Mouse (Mus musculus) myocyte (in vitro differentiated cells): ENCODE measurements around the gene Dgkg. TPM values are rescaled to one million over a fixed set of nuclear protein-coding genes. Genes with fewer than 3 reads are reported as not detected.

Experiments
- H3K27me3 ChIP-seq: one replicate; pipeline ENCODE4 v1.6.1; 2011; ENCODE audit not compliant: control insufficient read depth, insufficient read depth, insufficient read length
- H3K36me3 ChIP-seq: one replicate; pipeline ENCODE4 v1.6.1; 2011; ENCODE audit not compliant: control insufficient read depth, insufficient read depth
- H3K4me2 ChIP-seq: one replicate; pipeline ENCODE4 v1.6.1; 2011; ENCODE audit warnings: low read depth, control low read depth
- H3K4me3 ChIP-seq: one replicate; pipeline ENCODE4 v1.5.1; 2011; ENCODE audit warnings: mild to moderate bottlenecking, control low read depth, moderate library complexity
- H3K79me2 ChIP-seq: one replicate; pipeline ENCODE4 v1.6.1; 2011; ENCODE audit not compliant: control insufficient read depth, insufficient read depth
- H3ac ChIP-seq: one replicate; pipeline ENCODE4 v1.6.1; 2011; ENCODE audit not compliant: control insufficient read depth, insufficient read length
- CEBPB ChIP-seq: IDR thresholded peaks from 2 replicates; pipeline ENCODE4 v1.6.1; 2011; ENCODE audit warnings: mild to moderate bottlenecking, moderate library complexity; ENCODE audit not compliant: poor library complexity, insufficient read depth, severe bottlenecking
- E2F4 ChIP-seq: IDR thresholded peaks from one replicate; pipeline ENCODE4 v1.6.1; 2011; ENCODE audit warnings: mild to moderate bottlenecking, control low read depth, moderate library complexity; ENCODE audit not compliant: insufficient read depth
- MAX ChIP-seq: IDR thresholded peaks from one replicate; pipeline ENCODE4 v1.6.1; 2011; ENCODE audit warnings: low read depth, mild to moderate bottlenecking, control low read depth
- MYOD1 ChIP-seq, 3 experiments: IDR thresholded peaks; one replicate each; pipeline ENCODE4 v1.6.1; 2011; ENCODE audit warnings: control low read depth in 2 of 3, low read depth in 2 of 3, mild to moderate bottlenecking in 2 of 3, moderate library complexity in 1 of 3; ENCODE audit not compliant: insufficient read length in 2 of 3, control insufficient read depth in 1 of 3
- MYOG ChIP-seq, 3 experiments: IDR thresholded peaks; one replicate each; pipeline ENCODE4 v1.6.1; 2011; ENCODE audit warnings: control low read depth in 2 of 3, low read depth in 2 of 3, mild to moderate bottlenecking in 2 of 3; ENCODE audit not compliant: insufficient read length in 2 of 3, control insufficient read depth in 1 of 3, insufficient read depth in 1 of 3
- POLR2A ChIP-seq: IDR thresholded peaks from one replicate; pipeline ENCODE4 v1.6.1; 2011; ENCODE audit warnings: low read depth, mild to moderate bottlenecking, control low read depth, moderate library complexity; ENCODE audit not compliant: insufficient read length
- POLR2AphosphoS2 ChIP-seq: IDR thresholded peaks from one replicate; pipeline ENCODE4 v1.6.1; 2011; ENCODE audit warnings: low read depth, control low read depth; ENCODE audit not compliant: insufficient read length
- REST ChIP-seq: IDR thresholded peaks from one replicate; pipeline ENCODE4 v1.6.1; 2011; ENCODE audit warnings: mild to moderate bottlenecking, control low read depth, moderate library complexity; ENCODE audit not compliant: insufficient read depth, insufficient read length
- SRF ChIP-seq: IDR thresholded peaks from one replicate; pipeline ENCODE4 v1.6.1; 2011; ENCODE audit warnings: low read depth; ENCODE audit not compliant: control insufficient read depth, insufficient read length
- TCF12 ChIP-seq: IDR thresholded peaks from one replicate; pipeline ENCODE4 v1.6.1; 2011; ENCODE audit warnings: mild to moderate bottlenecking, control low read depth; ENCODE audit not compliant: poor library complexity, insufficient read depth, severe bottlenecking
- TCF3 ChIP-seq: IDR thresholded peaks from one replicate; pipeline ENCODE4 v1.6.1; 2011; ENCODE audit warnings: low read depth, control low read depth; ENCODE audit not compliant: insufficient read length
- USF1 ChIP-seq: IDR thresholded peaks from one replicate; pipeline ENCODE4 v1.6.1; 2011; ENCODE audit warnings: low read depth, mild to moderate bottlenecking, control low read depth, moderate library complexity
- polyA plus RNA-seq: library from polyadenylated mRNA; unstranded; fragments of >200 nt; fragmentation: generic; extraction: Trizol; gene quantifications from one replicate; pipeline ENCODE4 v1.2.1, GENCODE M21; 2012; ENCODE audit warnings: missing spikeins

Gene Dgkg
- polyA plus RNA-seq, 1 experiment, result 0.01 TPM

DNA sequence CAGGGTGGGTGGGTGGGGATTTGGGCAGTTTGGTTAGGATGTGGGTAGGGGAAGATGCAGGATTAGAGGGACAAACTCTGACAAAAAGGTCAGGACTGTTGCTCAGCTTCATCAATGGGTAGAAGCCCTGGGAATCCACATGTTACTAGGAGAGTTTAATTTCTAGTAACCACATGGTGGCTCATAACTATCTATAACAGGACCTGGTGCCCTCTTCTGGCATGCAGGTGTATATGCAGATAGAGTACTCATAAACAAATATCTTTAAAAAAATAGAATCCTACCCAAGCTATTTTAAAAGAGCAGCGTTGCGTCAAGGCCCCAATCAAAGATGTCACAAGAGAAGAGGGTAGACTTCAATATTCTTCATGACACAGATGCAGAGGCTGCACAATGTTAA lies 63.1 kb downstream of the Dgkg start:
- Histone ChIP-seq H3K4me2 (no peak overlapping the region), H3K27me3 (no peaks in the 10 kb centered on the region), H3K36me3 (no peaks in the 10 kb centered on the region), H3K4me3 (no peak overlapping the region), H3ac (no peak overlapping the region), H3K79me2 (no peaks in the 10 kb centered on the region)
- TF ChIP-seq USF1 (no peak), POLR2AphosphoS2 (no peak), POLR2A (no peak), CEBPB (no peak), MYOG (IDR thresholded peaks at IDR 0.05; ENCODE audit: control insufficient read depth in 1 of 3, insufficient read depth in 1 of 3, insufficient read length in 2 of 3, low read depth in 2 of 3) (no peak), TCF12 (no peak), MAX (no peak), SRF (no peak), TCF3 (no peak)

- Histone ChIP-seq H3K27me3 (peaks cover 4% of the 10 kb centered on the region), H3K4me2 (no peak overlapping the region), H3K36me3 (no peaks in the 10 kb centered on the region), H3ac (no peak overlapping the region), H3K79me2 (no peaks in the 10 kb centered on the region), H3K4me3 (no peak overlapping the region)
- no peak for TF ChIP-seq REST
- no peak for TF ChIP-seq MAX
- no peak for TF ChIP-seq POLR2A
- TF ChIP-seq MYOD1 (IDR thresholded peaks at IDR 0.05; ENCODE audit: control insufficient read depth in 1 of 3, insufficient read length in 2 of 3, low read depth in 2 of 3), result no peak
- no peak for TF ChIP-seq TCF12
- TF ChIP-seq CEBPB, result no peak
- no peak for TF ChIP-seq SRF
- TF ChIP-seq MYOG (IDR thresholded peaks at IDR 0.05; ENCODE audit: control insufficient read depth in 1 of 3, insufficient read depth in 1 of 3, insufficient read length in 2 of 3, low read depth in 2 of 3), result no peak
Observed at GRCm38 (mm10) chr16:22589619-22590018, 67.4 kb downstream of the Dgkg start.

DNA sequence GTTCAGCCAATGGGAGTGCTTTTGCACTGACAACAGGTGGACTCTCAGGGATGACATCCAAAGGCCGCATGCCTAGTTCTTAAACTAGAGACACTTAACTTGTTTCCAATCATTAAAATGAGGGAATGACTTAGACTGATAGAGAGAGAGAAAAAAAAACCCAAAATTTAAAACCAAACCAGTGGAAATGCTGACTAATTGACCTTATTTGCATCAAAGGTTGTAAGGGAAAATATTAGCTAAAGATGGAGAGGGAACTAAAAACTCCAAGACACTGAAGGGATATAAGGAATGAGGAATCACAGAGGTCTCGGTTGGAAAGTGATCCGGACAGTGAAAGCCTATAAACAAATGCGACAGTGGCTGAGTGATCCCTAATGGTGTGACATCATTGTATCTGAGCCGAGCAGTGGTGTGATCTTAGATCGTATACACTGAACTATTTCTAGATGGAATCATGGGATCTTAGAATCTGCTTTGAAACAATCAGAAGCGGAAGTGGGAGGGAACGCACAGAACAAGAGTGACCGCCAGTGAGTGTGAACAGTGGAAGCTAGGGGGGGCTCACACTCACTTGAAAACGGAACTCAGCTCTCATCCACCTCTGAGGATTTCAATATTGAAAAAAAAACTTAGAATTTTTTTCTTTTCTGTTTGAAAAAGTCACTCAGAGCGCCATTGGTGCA lies 70.7 kb downstream of the Dgkg start:
- Histone ChIP-seq H3K4me3 (no peak overlapping the region), H3K4me2 (no peak overlapping the region), H3K36me3 (no peaks in the 10 kb centered on the region), H3ac (no peak overlapping the region), H3K79me2 (no peaks in the 10 kb centered on the region), H3K27me3 (peaks cover 9% of the 10 kb centered on the region)
- TF ChIP-seq TCF12, result no peak
- no peak for TF ChIP-seq USF1
- TF ChIP-seq MAX, result no peak
- TF ChIP-seq MYOD1 (IDR thresholded peaks at IDR 0.05; ENCODE audit: control insufficient read depth in 1 of 3, insufficient read length in 2 of 3, low read depth in 2 of 3), result no peak
- TF ChIP-seq POLR2A, result no peak
- no peak for TF ChIP-seq MYOG (IDR thresholded peaks at IDR 0.05; ENCODE audit: control insufficient read depth in 1 of 3, insufficient read depth in 1 of 3, insufficient read length in 2 of 3, low read depth in 2 of 3)
- no peak for TF ChIP-seq SRF
- TF ChIP-seq REST, result no peak

DNA sequence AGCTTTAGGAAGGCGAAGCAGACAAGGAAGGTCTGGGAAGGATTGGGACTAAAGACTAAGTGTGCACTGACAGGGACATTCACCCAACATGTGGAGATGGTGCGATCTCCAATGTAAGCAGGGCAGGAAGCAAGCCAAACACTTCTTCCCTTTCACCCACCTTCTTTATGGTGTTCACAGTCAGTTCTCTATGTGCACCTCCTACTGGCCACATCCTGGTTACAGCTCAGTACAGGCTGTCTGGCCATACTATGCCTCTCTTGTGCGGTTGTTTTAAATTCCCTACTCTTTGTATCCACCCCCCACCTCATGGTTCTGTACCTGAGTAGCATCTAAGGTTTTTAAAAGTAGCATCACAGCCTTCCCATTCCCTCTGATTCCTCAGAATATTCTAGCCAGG lies 71.5 kb downstream of the Dgkg start:
- Histone ChIP-seq H3K27me3 (peaks cover 9% of the 10 kb centered on the region), H3K4me2 (no peak overlapping the region), H3K79me2 (no peaks in the 10 kb centered on the region), H3K36me3 (no peaks in the 10 kb centered on the region), H3K4me3 (no peak overlapping the region), H3ac (no peak overlapping the region)
- TF ChIP-seq REST (no peak), SRF (no peak), MAX (no peak), POLR2A (no peak), TCF3 (no peak), USF1 (no peak), MYOG (IDR thresholded peaks at IDR 0.05; ENCODE audit: control insufficient read depth in 1 of 3, insufficient read depth in 1 of 3, insufficient read length in 2 of 3, low read depth in 2 of 3) (no peak), CEBPB (no peak), POLR2AphosphoS2 (no peak), TCF12 (no peak), MYOD1 (IDR thresholded peaks at IDR 0.05; ENCODE audit: control insufficient read depth in 1 of 3, insufficient read length in 2 of 3, low read depth in 2 of 3) (no peak), E2F4 (no peak)

DNA sequence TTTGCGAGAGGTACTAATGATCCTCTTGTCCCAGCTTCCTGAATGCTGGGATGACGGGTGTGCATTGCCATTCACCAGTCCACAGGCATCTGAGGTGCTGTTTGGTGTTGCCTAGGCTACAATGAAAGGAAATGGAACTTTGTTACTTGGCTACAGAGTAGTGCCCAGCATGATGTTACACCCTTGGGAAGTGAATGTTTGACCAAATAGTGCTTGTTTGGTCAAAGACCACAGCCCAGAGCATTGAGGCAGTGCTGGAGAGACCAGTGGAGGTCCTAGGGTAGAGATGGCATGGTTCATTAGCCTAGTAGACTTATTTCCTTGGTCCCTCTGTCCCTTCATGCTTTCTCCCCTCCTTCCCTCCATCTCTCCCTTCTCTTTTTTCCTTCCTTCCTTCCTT lies 73.6 kb downstream of the Dgkg start:
- TF ChIP-seq E2F4, result no peak
- TF ChIP-seq TCF3, result no peak
- no peak for TF ChIP-seq MYOG (IDR thresholded peaks at IDR 0.05; ENCODE audit: control insufficient read depth in 1 of 3, insufficient read depth in 1 of 3, insufficient read length in 2 of 3, low read depth in 2 of 3)
- TF ChIP-seq USF1, result no peak
- no peak for TF ChIP-seq CEBPB
- TF ChIP-seq POLR2AphosphoS2, result no peak
- no peak for TF ChIP-seq MYOD1 (IDR thresholded peaks at IDR 0.05; ENCODE audit: control insufficient read depth in 1 of 3, insufficient read length in 2 of 3, low read depth in 2 of 3)
- no peak for TF ChIP-seq MAX
- Histone ChIP-seq H3K4me3 (no peak overlapping the region), H3K36me3 (no peaks in the 10 kb centered on the region)

More for the DNA sequence above, 73.6 kb downstream of the Dgkg start:
- Histone ChIP-seq H3K79me2 (no peaks in the 10 kb centered on the region), H3K4me2 (no peak overlapping the region), H3ac (no peak overlapping the region), H3K27me3 (peaks cover 9% of the 10 kb centered on the region)
